Mouse (Mus musculus) embryonic facial prominence, embryonic 10.5 days (tissue): ENCODE data around the gene Pcdh7. TPM values are rescaled to one million over a fixed set of nuclear protein-coding genes. Genes with fewer than 3 reads are reported as not detected.

ENCODE experiments used
- DNase-seq: peaks from one replicate; pipeline ENCODE4 v3.0.0-alpha.2; 2017; ENCODE audit warnings: low spot score
- H3K27ac ChIP-seq: fragments of 300-500 bp; sonication (generic); replicated peaks from 2 replicates; pipeline ENCODE4 v1.5.1; 2016; ENCODE audit warnings: mild to moderate bottlenecking
- H3K27me3 ChIP-seq: fragments of 300-500 bp; sonication (generic); replicated peaks from 2 replicates; pipeline ENCODE4 v1.6.1; 2016; ENCODE audit warnings: low read depth, mild to moderate bottlenecking; ENCODE audit not compliant: poor library complexity, severe bottlenecking
- H3K36me3 ChIP-seq: fragments of 300-500 bp; sonication (generic); replicated peaks from 2 replicates; pipeline ENCODE4 v1.6.1; 2016; ENCODE audit warnings: mild to moderate bottlenecking, moderate library complexity
- H3K4me1 ChIP-seq: fragments of 300-500 bp; sonication (generic); 2 replicates; pipeline ENCODE4 v1.6.1; 2016
- H3K4me3 ChIP-seq: fragments of 300-500 bp; sonication (generic); 2 replicates; pipeline ENCODE4 v1.5.1; 2016; ENCODE audit warnings: mild to moderate bottlenecking, moderate library complexity
- H3K9me3 ChIP-seq: fragments of 300-500 bp; sonication (generic); 2 replicates; pipeline ENCODE4 v1.6.1; 2016; ENCODE audit warnings: mild to moderate bottlenecking
- WGBS: fragments of 180-500 bp; shearing (Covaris S2); methylation state at CpG from one replicate; pipeline ENCODE4 v1.1.7; 2016; 5-methylcytosine and 5-hydroxymethylcytosine counted together
- polyA plus RNA-seq: library from polyadenylated mRNA; unstranded; fragments of >200 nt; fragmentation: Nextera tagmentation; extraction: Ambion mirVana; gene quantifications from 2 replicates; pipeline ENCODE4 v1.2.1, GENCODE M21; 2016

Pcdh7 gene
- polyA plus RNA-seq, 1 experiment from 2014 or later, result 7.0 TPM

DNA sequence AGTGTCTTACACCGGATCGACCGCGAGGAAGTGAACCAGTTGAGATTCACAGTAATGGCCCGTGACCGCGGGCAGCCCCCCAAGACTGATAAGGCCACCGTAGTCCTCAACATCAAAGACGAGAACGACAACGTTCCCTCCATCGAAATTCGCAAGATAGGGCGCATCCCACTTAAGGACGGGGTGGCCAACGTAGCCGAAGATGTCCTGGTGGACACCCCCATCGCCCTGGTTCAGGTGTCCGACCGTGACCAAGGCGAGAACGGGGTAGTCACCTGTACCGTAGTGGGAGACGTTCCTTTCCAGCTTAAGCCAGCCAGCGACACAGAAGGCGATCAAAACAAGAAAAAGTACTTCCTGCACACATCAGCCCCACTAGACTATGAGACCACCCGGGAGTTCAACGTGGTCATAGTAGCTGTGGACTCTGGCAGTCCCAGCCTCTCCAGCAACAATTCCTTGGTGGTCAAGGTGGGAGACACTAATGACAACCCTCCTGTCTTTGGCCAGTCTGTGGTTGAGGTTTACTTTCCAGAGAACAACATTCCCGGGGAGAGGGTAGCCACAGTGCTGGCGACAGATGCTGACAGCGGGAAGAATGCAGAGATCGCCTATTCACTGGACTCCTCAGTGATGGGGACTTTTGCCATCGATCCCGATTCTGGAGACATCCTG lies 2.6 kb downstream of the Pcdh7 start:
- 4% methylated on average over 34 of the region's 34 CpGs for WGBS
- H3K4me3 ChIP-seq, result peak overlapping the region; percentile 73
- H3K36me3 ChIP-seq, result no peaks in the 10 kb centered on the region
- DNase-seq, result peak; percentile 22
- H3K27me3 ChIP-seq, result peaks cover 43% of the 10 kb centered on the region
- H3K27ac ChIP-seq, result no peak overlapping the region
- peaks cover 36% of the 10 kb centered on the region for H3K4me1 ChIP-seq
- H3K9me3 ChIP-seq, result no peaks in the 10 kb centered on the region

DNA sequence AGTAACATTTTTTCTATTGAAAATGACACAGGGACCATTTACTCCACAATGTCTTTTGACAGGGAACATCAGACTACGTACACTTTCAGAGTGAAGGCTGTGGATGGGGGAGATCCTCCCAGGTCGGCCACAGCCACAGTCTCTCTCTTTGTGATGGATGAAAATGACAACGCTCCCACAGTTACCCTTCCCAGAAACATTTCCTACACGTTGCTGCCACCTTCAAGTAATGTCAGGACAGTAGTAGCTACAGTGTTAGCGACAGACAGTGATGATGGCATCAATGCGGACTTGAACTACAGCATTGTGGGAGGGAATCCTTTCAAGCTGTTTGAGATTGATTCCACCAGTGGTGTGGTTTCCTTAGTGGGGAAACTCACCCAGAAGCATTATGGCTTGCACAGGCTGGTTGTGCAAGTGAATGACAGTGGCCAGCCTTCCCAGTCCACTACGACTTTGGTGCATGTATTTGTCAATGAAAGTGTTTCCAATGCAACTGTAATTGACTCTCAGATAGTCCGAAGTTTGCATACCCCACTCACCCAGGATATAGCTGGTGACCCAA lies 3.5 kb downstream of the Pcdh7 start:
- WGBS, result 30% methylated on average over 8 of the region's 8 CpGs
- Histone ChIP-seq H3K4me1 (peaks cover 33% of the 10 kb centered on the region), H3K36me3 (no peaks in the 10 kb centered on the region), H3K9me3 (no peaks in the 10 kb centered on the region), H3K4me3 (peak overlapping the region; percentile 73), H3K27me3 (peaks cover 43% of the 10 kb centered on the region), H3K27ac (no peak overlapping the region)
- peak; percentile 11 for DNase-seq

DNA sequence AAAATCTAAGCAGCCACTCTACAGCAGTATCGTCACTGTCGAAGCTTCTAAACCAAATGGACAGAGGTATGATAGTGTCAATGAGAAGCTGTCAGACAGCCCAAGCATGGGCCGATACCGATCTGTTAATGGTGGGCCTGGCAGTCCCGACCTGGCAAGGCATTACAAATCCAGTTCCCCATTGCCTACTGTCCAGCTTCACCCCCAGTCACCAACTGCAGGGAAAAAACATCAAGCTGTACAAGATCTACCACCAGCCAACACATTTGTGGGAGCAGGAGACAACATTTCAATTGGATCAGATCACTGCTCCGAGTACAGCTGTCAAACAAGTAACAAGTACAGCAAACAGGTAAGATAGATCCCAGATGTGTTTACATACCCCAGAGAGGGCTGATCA lies 4.2 kb downstream of the Pcdh7 start:
- WGBS, result 33% methylated on average over 6 of the region's 6 CpGs

DNA sequence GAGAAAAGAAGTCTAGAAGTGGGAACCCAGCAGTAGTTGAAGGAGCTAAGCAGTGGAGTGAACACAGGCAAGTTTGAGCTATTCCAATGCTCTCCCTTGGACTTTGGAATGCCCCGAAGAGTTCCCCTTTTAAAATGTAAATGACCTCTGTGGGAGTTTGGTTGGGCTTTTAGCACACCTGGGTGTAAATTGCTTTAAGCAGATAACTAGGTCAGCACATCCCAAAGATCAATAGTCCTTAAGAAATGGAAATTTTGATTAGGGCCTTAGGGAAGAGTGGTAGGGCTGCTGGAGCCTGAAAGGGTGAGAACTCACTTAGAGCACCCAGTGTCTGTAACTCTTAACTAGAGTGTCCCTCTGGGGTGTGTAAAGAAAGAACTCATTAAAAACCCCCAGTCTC lies 15.7 kb downstream of the Pcdh7 start:
- Histone ChIP-seq H3K4me3 (no peak overlapping the region), H3K9me3 (no peaks in the 10 kb centered on the region), H3K27me3 (no peaks in the 10 kb centered on the region), H3K4me1 (no peaks in the 10 kb centered on the region), H3K27ac (no peak overlapping the region), H3K36me3 (no peaks in the 10 kb centered on the region)
- WGBS, result 27% methylated on average over 1 of the region's 1 CpGs
- no peak for DNase-seq

More for the DNA sequence above, 4.2 kb downstream of the Pcdh7 start:
- H3K4me1 ChIP-seq, result peaks cover 29% of the 10 kb centered on the region
- H3K27me3 ChIP-seq, result peaks cover 43% of the 10 kb centered on the region
- no peak overlapping the region for H3K27ac ChIP-seq
- no peak for DNase-seq
- peak overlapping the region; percentile 73 for H3K4me3 ChIP-seq
- H3K36me3 ChIP-seq, result no peaks in the 10 kb centered on the region
- no peaks in the 10 kb centered on the region for H3K9me3 ChIP-seq

DNA sequence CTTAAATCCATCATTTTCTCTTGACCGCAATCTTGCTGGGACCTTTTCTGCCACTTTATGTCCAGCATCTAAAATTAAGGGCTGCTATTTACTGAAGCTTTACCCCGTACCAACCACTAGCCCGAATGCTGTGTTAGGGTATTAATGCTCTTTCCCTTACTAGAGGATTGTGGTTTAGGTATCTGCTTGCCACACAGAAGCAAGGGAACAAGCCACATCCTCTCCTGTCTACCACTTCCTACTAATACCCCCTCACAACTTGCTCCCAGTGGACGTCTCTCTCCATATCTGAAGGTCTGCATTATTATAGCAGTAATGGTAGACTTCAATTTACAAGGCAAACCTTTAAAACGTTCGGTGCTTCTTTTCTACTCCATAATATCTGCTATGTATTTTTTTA lies 18.0 kb downstream of the Pcdh7 start:
- Histone ChIP-seq H3K36me3 (no peaks in the 10 kb centered on the region), H3K4me3 (no peak overlapping the region), H3K27ac (no peak overlapping the region), H3K9me3 (no peaks in the 10 kb centered on the region), H3K27me3 (no peaks in the 10 kb centered on the region), H3K4me1 (no peaks in the 10 kb centered on the region)
- WGBS, result 85% methylated on average over 6 of the region's 6 CpGs
- no peak for DNase-seq

DNA sequence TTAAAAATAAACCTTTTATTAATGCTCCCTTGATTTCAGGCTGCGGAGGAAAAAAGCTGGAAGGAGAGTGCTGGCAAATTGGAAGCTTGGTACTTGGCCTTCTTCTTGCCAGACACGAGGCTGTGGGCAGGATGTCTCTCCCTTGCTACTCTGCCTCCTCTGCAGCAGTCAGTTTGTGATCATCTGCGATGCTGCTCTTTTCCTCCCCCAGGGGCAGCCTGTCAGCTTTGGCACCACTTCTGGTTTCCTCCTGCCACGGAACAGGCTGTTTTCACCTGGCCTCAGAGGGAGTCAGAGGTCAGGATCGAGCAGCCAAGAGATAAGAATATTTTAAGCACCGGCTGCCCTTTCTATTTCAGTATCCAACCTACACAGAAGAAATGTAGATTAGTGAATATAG lies 25.2 kb downstream of the Pcdh7 start:
- Histone ChIP-seq H3K27me3 (no peaks in the 10 kb centered on the region), H3K36me3 (no peaks in the 10 kb centered on the region), H3K4me3 (no peak overlapping the region), H3K4me1 (peaks cover 7% of the 10 kb centered on the region), H3K9me3 (no peaks in the 10 kb centered on the region), H3K27ac (no peak overlapping the region)
- WGBS, result 19% methylated on average over 6 of the region's 6 CpGs
- peak; percentile 13 for DNase-seq

DNA sequence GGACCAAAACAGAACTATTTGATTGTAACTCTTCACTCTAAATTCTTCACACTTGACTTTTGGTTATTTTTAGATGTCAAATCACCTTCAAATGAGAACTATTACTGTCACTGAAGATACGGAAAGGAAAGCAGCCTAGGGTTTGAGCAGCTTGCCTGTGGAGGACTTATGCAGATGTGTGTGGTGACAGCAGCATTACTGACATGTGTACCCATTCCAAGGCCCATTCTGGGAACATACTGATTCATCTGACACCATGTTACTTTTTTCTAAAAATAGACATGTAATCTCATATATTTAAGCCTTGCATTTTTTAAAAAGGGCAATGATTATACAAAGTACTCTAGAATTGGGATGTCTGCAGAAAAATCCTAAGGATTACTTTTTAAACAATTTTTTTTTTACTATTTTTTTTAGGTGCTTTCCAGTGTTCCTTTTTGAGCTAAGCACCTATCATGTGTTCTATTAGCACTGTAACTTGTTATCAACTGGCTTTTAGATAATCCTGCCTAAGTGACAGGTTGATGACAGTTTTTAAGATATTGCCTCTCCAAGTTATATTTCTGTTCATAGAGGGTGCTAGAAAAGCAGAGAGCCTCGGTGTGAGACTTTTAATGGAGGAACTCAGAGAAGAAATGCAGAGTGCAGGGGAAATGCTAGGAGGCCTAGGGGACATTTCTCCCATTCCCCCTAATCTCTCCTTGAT lies 26.3 kb downstream of the Pcdh7 start:
- WGBS, result 76% methylated on average over 2 of the region's 2 CpGs
- peaks cover 7% of the 10 kb centered on the region for H3K4me1 ChIP-seq
- no peak overlapping the region for H3K4me3 ChIP-seq

DNA sequence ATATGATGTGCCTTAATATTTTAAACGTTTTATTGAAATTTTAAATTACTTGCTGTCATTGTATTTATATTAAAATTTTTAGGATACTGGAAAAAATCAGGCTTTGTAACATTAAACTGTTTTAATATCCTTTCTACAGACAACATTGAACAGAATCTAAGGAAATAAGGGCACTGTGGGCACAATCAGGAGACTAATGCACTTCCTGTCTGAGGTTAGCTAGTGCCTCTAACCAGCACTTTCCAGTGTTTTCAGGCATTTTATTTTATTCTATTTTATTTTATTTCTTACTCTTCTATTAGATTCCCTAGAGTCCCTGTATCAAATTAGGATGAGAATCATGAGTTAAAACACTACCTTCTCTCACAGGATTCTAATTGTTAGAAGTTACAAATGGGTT lies 28.1 kb downstream of the Pcdh7 start:
- no peaks in the 10 kb centered on the region for H3K36me3 ChIP-seq
- 83% methylated on average over 1 of the region's 1 CpGs for WGBS

More for the DNA sequence above, 26.3 kb downstream of the Pcdh7 start:
- Histone ChIP-seq H3K9me3 (no peaks in the 10 kb centered on the region), H3K27ac (no peak overlapping the region), H3K27me3 (no peaks in the 10 kb centered on the region), H3K36me3 (no peaks in the 10 kb centered on the region)
- DNase-seq, result no peak

DNA sequence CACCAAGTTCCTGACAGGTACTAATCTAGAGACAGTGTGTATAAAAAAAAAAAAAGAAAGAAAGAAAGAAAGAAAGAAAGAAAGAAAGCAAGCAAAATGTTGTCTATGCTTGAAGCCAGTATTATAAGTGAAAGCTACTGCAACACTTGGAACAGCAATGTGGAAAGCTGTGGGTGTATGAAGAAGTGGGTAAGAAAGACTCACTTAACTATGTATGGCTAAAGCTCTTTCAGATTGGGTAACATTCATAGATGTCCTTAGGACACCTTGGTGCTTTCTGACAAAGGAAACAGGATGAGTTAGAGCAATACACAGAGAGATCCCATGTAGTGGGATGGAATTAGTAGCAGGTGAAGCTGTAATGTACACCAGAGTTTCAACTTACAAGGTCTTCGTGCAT lies 32.6 kb downstream of the Pcdh7 start:
- no peaks in the 10 kb centered on the region for H3K4me1 ChIP-seq
- H3K27me3 ChIP-seq, result no peaks in the 10 kb centered on the region
- no peak for DNase-seq
- H3K27ac ChIP-seq, result no peak overlapping the region
- WGBS, result 74% methylated on average over 1 of the region's 1 CpGs
- no peaks in the 10 kb centered on the region for H3K36me3 ChIP-seq
- no peaks in the 10 kb centered on the region for H3K9me3 ChIP-seq
- H3K4me3 ChIP-seq, result no peak overlapping the region

More for the DNA sequence above, 28.1 kb downstream of the Pcdh7 start:
- H3K27ac ChIP-seq, result no peak overlapping the region
- H3K4me1 ChIP-seq, result peaks cover 7% of the 10 kb centered on the region
- no peak for DNase-seq
- H3K9me3 ChIP-seq, result no peaks in the 10 kb centered on the region
- H3K4me3 ChIP-seq, result no peak overlapping the region
- H3K27me3 ChIP-seq, result no peaks in the 10 kb centered on the region

DNA sequence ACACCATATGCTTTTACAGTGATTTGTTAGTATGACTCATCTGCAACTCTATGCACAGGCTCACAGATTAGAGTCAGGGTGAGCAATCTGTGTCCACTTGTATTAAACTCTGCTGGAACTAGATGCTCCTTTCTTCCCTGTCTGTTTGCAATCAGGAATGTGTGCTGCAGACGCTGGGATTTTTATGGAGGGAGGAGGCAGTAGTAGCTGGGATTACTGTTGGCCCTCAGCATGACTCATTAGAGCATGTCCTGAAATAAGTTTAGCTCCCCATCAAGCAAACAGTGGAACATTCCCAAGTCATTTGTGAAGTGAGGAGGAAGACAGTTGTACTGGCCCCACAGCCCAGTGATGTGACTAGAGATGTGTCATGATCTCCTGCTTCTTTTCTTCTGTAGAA lies 38.0 kb downstream of the Pcdh7 start:
- no peak for DNase-seq
- H3K36me3 ChIP-seq, result no peaks in the 10 kb centered on the region
- WGBS, result 21% methylated on average over 1 of the region's 1 CpGs
- H3K27me3 ChIP-seq, result no peaks in the 10 kb centered on the region
- H3K4me3 ChIP-seq, result no peak overlapping the region
- no peaks in the 10 kb centered on the region for H3K9me3 ChIP-seq
- H3K4me1 ChIP-seq, result peaks cover 23% of the 10 kb centered on the region
- no peak overlapping the region for H3K27ac ChIP-seq

DNA sequence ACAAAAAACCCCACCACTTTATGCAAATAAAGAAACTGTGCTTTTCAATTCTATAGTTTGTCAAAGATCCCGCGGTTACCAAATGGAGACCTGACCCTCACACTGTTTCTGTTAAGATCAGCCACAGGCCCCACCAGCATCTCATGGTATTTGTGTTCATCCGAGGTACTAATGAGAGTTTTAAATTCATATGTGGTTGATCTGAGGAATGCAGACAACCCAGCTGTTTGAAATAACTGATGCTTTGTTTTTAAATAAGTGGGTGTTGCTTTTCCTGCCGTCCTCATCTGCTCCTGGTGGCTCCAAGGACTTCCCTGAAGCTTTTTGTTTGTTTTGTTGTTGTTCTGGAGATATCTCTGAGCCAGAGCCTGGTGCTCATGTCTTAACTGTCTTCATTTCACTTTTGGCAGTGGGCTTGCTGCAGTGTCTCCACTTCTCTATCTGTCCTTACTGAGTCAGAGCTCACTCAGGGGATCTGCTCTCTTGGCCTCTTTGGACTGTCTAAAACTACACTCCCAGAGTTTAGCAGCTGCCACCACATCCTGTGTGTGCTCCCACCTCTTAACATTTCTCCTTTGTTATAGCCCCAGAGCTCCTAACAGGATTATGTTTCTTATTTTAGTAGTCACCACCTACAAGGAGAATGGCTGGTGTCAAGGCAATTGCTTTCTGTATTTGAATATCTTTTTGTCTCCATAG lies 39.1 kb downstream of the Pcdh7 start:
- Histone ChIP-seq H3K4me3 (no peak overlapping the region), H3K9me3 (no peaks in the 10 kb centered on the region), H3K36me3 (no peaks in the 10 kb centered on the region), H3K4me1 (peaks cover 23% of the 10 kb centered on the region), H3K27ac (peak overlapping the region; percentile 72), H3K27me3 (no peaks in the 10 kb centered on the region)
- 45% methylated on average over 4 of the region's 4 CpGs for WGBS
- no peak for DNase-seq

DNA sequence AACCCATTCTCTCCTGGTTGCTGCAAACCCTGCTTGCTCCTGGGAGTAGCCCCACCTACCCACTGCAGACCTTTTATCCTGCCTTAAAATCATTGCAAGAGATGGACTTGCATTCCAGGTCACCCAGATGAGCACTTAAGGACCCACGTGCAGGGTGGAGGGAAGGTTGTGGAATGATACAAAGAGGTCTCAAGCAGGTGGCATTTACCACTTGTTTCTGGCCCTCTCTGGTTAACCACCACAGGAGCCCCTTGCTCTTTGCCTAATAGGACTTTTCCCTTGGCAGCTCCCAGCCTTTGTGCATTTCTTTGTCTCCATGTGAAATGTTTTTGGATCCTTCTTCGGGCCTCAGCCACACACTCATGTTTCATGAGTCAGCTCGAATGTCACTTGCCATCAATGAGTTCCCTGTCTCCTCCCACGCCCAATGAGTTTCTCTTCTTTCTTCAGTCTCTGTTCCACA lies 39.7 kb downstream of the Pcdh7 start:
- peak; percentile 21 for DNase-seq
- H3K27ac ChIP-seq, result peak overlapping the region; percentile 72

More for the DNA sequence above, 39.7 kb downstream of the Pcdh7 start:
- H3K4me3 ChIP-seq, result no peak overlapping the region
- H3K9me3 ChIP-seq, result no peaks in the 10 kb centered on the region
- no peaks in the 10 kb centered on the region for H3K36me3 ChIP-seq
- H3K4me1 ChIP-seq, result peaks cover 23% of the 10 kb centered on the region
- H3K27me3 ChIP-seq, result no peaks in the 10 kb centered on the region
- WGBS, result 27% methylated on average over 4 of the region's 4 CpGs
